Mouse (Mus musculus): ENCODE results near the gene Tex28. TPM values are rescaled to one million over a fixed set of nuclear protein-coding genes. Genes with fewer than 3 reads are reported as not detected.
"Not testable (repeated sequence)": the region's sequence is repeated elsewhere in the genome, so short reads cannot be mapped to it uniquely, and the experiment has no call there.

Tex28 gene
- total RNA-seq (2014; fragmentation: Nextera tagmentation) (not detected in 2 replicates), total RNA-seq (2017) (not detected in 2 replicates), polyA plus RNA-seq (2012) (not detected in 2 replicates)

- Histone ChIP-seq H3K27me3 (ENCODE audit: insufficient read depth, low read length) (peaks cover 4% of the 10 kb centered on the region; the same call in 1 of the 2 replicates), H3K36me3 (replicated peaks) (no peaks in the 10 kb centered on the region), H3K9me3 (replicated peaks) (no peaks in the 10 kb centered on the region), H3K4me1 (ENCODE audit: insufficient read depth, low read depth, low read length) (no peaks in the 10 kb centered on the region), H3K4me3 (ENCODE audit: low read depth, low read length) (no peak within 1 kb of the TSS)
- no peak for TF ChIP-seq GATA1 (IDR thresholded peaks at IDR 0.05; ENCODE audit: borderline replicate concordance, low read length)
- TF ChIP-seq GATA2 (IDR thresholded peaks at IDR 0.05; ENCODE audit: borderline replicate concordance, low read depth, low read length), result no peak
- TF ChIP-seq TAL1 (conservative IDR thresholded peaks at IDR 0.05; ENCODE audit: low read depth, low read length), result no peak
- TF ChIP-seq CTCF (IDR thresholded peaks at IDR 0.05; ENCODE audit: low read depth, low read length), result no peak
- TF ChIP-seq POLR2AphosphoS5 (IDR thresholded peaks at IDR 0.05; ENCODE audit: insufficient replicate concordance, low read depth, low read length), result no peak
- no peak for ATAC-seq (ENCODE audit: extremely low read depth, insufficient number of reproducible peaks, low FRiP score, poor library complexity, severe bottlenecking)
- no peak for DNase-seq (ENCODE audit: low spot score)
These were observed at the start of gene Tex28 for GRCm38 (mm10) chrX:74167738-74168137. Tex28 (minus strand) TSS chrX:74167838.

- Histone ChIP-seq H3K4me1 (ENCODE audit: insufficient read depth, low read depth, low read length) (no peaks in the 10 kb centered on the region), H3K4me3 (ENCODE audit: low read depth, low read length) (no peak overlapping the region), H3K36me3 (replicated peaks) (no peaks in the 10 kb centered on the region), H3K9me3 (replicated peaks) (no peaks in the 10 kb centered on the region), H3K27me3 (ENCODE audit: insufficient read depth, low read length) (no peaks in the 10 kb centered on the region)
- ATAC-seq (ENCODE audit: extremely low read depth, insufficient number of reproducible peaks, low FRiP score, poor library complexity, severe bottlenecking), result no peak
- TF ChIP-seq TAL1 (conservative IDR thresholded peaks at IDR 0.05; ENCODE audit: low read depth, low read length) (no peak), GATA2 (IDR thresholded peaks at IDR 0.05; ENCODE audit: borderline replicate concordance, low read depth, low read length) (no peak), POLR2AphosphoS5 (IDR thresholded peaks at IDR 0.05; ENCODE audit: insufficient replicate concordance, low read depth, low read length) (no peak), CTCF (IDR thresholded peaks at IDR 0.05; ENCODE audit: low read depth, low read length) (no peak), GATA1 (IDR thresholded peaks at IDR 0.05; ENCODE audit: borderline replicate concordance, low read length) (no peak)
- DNase-seq (ENCODE audit: low spot score), result no peak
These were observed 35.9 kb upstream of the Tex28 start for GRCm38 (mm10) chrX:74203556-74203955.

DNA sequence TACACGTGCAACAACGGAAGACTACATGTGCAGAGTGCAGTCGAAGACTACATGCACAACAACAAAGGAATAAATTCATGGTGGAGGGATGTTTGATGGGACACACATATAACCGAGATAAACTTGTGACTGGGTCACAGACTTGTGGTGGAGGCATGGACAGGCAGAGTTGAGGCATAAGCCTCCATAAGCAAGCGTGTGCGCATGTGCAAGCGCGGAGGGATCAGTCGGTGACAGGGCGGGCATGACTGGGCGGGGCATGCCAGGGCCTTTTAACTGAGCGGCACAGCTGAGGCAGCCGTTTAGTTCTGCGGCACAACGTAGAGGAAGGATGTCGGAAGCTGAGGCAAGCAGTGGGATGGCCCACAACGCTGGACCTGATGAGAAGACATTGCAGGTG lies 9.3 kb upstream of the Tex28 start, which contains the start of gene Tktl1:
Gene Tktl1, plus strand, starts transcription at position 301 of the 400 bp plus-strand sequence.
- Histone ChIP-seq H3K36me3 (replicated peaks) (no peaks in the 10 kb centered on the region), H3K4me3 (ENCODE audit: low read depth, low read length) (no peak within 1 kb of the TSS), H3K4me1 (ENCODE audit: insufficient read depth, low read depth, low read length) (no peaks in the 10 kb centered on the region), H3K9me3 (replicated peaks) (no peaks in the 10 kb centered on the region), H3K27me3 (ENCODE audit: insufficient read depth, low read length) (peaks cover 7% of the 10 kb centered on the region; the same call in 1 of the 2 replicates)
- ATAC-seq (ENCODE audit: extremely low read depth, insufficient number of reproducible peaks, low FRiP score, poor library complexity, severe bottlenecking), result no peak
- TF ChIP-seq GATA1 (IDR thresholded peaks at IDR 0.05; ENCODE audit: borderline replicate concordance, low read length) (no peak), POLR2AphosphoS5 (IDR thresholded peaks at IDR 0.05; ENCODE audit: insufficient replicate concordance, low read depth, low read length) (no peak), CTCF (IDR thresholded peaks at IDR 0.05; ENCODE audit: low read depth, low read length) (no peak), TAL1 (conservative IDR thresholded peaks at IDR 0.05; ENCODE audit: low read depth, low read length) (no peak), GATA2 (IDR thresholded peaks at IDR 0.05; ENCODE audit: borderline replicate concordance, low read depth, low read length) (no peak)
- no peak for DNase-seq (ENCODE audit: low spot score)

GRCm38 (mm10) chrX:74135263-74135662 lies 32.4 kb downstream of the Tex28 start, which contains the start of gene Mecp2:
Mecp2 (minus strand) TSS chrX:74135363.
- H3K4me1 ChIP-seq (ENCODE audit: insufficient read depth, low read depth, low read length); DNase-seq (ENCODE audit: low spot score); H3K9me3 ChIP-seq (replicated peaks); H3K36me3 ChIP-seq (replicated peaks); ATAC-seq (ENCODE audit: extremely low read depth, insufficient number of reproducible peaks, low FRiP score, poor library complexity, severe bottlenecking); H3K4me3 ChIP-seq (ENCODE audit: low read depth, low read length): not testable (repeated sequence)
- H3K27me3 ChIP-seq (ENCODE audit: insufficient read depth, low read length), result peaks cover 18% of the 10 kb centered on the region; the same call in 1 of the 2 replicates

- Histone ChIP-seq H3K9me3 (replicated peaks) (no peaks in the 10 kb centered on the region), H3K36me3 (replicated peaks) (no peaks in the 10 kb centered on the region), H3K27me3 (ENCODE audit: insufficient read depth, low read length) (peaks cover 9% of the 10 kb centered on the region; the same call in 1 of the 2 replicates), H3K4me1 (ENCODE audit: insufficient read depth, low read depth, low read length) (no peaks in the 10 kb centered on the region), H3K4me3 (ENCODE audit: low read depth, low read length) (no peak within 1 kb of the TSS)
- no peak for ATAC-seq (ENCODE audit: extremely low read depth, insufficient number of reproducible peaks, low FRiP score, poor library complexity, severe bottlenecking)
- no peak for TF ChIP-seq GATA1 (IDR thresholded peaks at IDR 0.05; ENCODE audit: borderline replicate concordance, low read length)
- no peak for TF ChIP-seq POLR2AphosphoS5 (IDR thresholded peaks at IDR 0.05; ENCODE audit: insufficient replicate concordance, low read depth, low read length)
- TF ChIP-seq CTCF (IDR thresholded peaks at IDR 0.05; ENCODE audit: low read depth, low read length), result no peak
- no peak for TF ChIP-seq TAL1 (conservative IDR thresholded peaks at IDR 0.05; ENCODE audit: low read depth, low read length)
- no peak for TF ChIP-seq GATA2 (IDR thresholded peaks at IDR 0.05; ENCODE audit: borderline replicate concordance, low read depth, low read length)
- no peak for DNase-seq (ENCODE audit: low spot score)
These were observed 40.5 kb downstream of the Tex28 start, which contains the start of gene Opn1mw for GRCm38 (mm10) chrX:74127164-74127563. Opn1mw (plus strand) TSS chrX:74127464.

DNA sequence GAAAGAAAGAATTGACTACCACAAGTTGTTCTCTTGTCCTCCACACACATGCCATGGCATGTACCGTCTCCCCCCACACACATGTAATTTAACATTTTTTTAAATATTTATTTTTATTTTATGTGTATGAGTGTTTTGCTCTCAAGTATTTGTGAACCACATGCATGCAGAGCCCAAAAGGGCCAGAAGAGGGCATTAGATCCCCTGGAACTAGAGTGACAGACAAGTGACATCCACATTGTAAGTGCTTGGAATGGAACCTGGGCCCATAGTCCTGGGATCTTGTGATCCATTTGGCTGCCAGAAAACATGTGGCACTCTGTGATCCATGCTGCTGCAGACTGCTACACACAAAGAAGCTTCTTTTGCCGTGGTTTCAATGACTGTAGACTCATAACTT lies 42.7 kb downstream of the Tex28 start:
- TF ChIP-seq CTCF (IDR thresholded peaks at IDR 0.05; ENCODE audit: low read depth, low read length) (0 out of 2 replicates have a peak, but pooled peaks have one; percentile 20), GATA1 (IDR thresholded peaks at IDR 0.05; ENCODE audit: borderline replicate concordance, low read length) (no peak)
- DNase-seq (ENCODE audit: low spot score) (no peak), ATAC-seq (ENCODE audit: extremely low read depth, insufficient number of reproducible peaks, low FRiP score, poor library complexity, severe bottlenecking) (no peak)
- Histone ChIP-seq H3K4me1 (ENCODE audit: insufficient read depth, low read depth, low read length) (no peaks in the 10 kb centered on the region), H3K27me3 (ENCODE audit: insufficient read depth, low read length) (peaks cover 9% of the 10 kb centered on the region; the same call in 1 of the 2 replicates), H3K4me3 (ENCODE audit: low read depth, low read length) (no peak overlapping the region), H3K9me3 (replicated peaks) (no peaks in the 10 kb centered on the region), H3K36me3 (replicated peaks) (no peaks in the 10 kb centered on the region)

All from G1E (cell line).